Mouse (Mus musculus) brain, adult 2 months (tissue): Measurements from ENCODE around the gene Gna11.
A peak's percentile ranks its signal among the peaks of the same experiment; 100 is the strongest.

Source experiments
- DNase-seq: peaks from one replicate; pipeline ENCODE4 v3.0.0; 2011; ENCODE audit warnings: low read depth, low spot score

Gene Gna11

GRCm38 (mm10) chr10:81543633-81544032 lies 1.4 kb downstream of the Gna11 start:
- no peak for DNase-seq

- DNase-seq, result no peak
Measured at GRCm38 (mm10) chr10:81542727-81543460, 2.1 kb downstream of the Gna11 start.

- DNase-seq, result no peak
Measured at GRCm38 (mm10) chr10:81541803-81542202, 3.2 kb downstream of the Gna11 start.

- DNase-seq, result no peak
Measured at GRCm38 (mm10) chr10:81541363-81541762, 3.6 kb downstream of the Gna11 start.

- DNase-seq, result peak; percentile 72
Measured at GRCm38 (mm10) chr10:81538321-81539048, 6.5 kb downstream of the Gna11 start.

- DNase-seq, result no peak
Measured at GRCm38 (mm10) chr10:81537429-81537828, 7.6 kb downstream of the Gna11 start.

GRCm38 (mm10) chr10:81536734-81537133 lies 8.3 kb downstream of the Gna11 start:
- DNase-seq, result peak; percentile 48

- DNase-seq, result no peak
Measured at GRCm38 (mm10) chr10:81534826-81535225, 10.2 kb downstream of the Gna11 start.

- peak; percentile 61 for DNase-seq
Measured at GRCm38 (mm10) chr10:81526779-81527178, 18.2 kb downstream of the Gna11 start.

- DNase-seq, result no peak
Measured at GRCm38 (mm10) chr10:81525017-81525694, 19.8 kb downstream of the Gna11 start.

- peak; percentile 62 for DNase-seq
Measured at GRCm38 (mm10) chr10:81524051-81524605, 20.9 kb downstream of the Gna11 start, which contains the start of gene Gna15. Gna15 (minus strand) TSS chr10:81524225.

- no peak for DNase-seq
Measured at GRCm38 (mm10) chr10:81523570-81523969, 21.4 kb downstream of the Gna11 start.

- no peak for DNase-seq
Measured at GRCm38 (mm10) chr10:81523142-81523541, 21.8 kb downstream of the Gna11 start.

GRCm38 (mm10) chr10:81519978-81520365 lies 25.0 kb downstream of the Gna11 start:
- no peak for DNase-seq

- DNase-seq, result peak; percentile 42
Measured at GRCm38 (mm10) chr10:81519227-81519977, 25.6 kb downstream of the Gna11 start.

GRCm38 (mm10) chr10:81518546-81518945 lies 26.4 kb downstream of the Gna11 start:
- peak; percentile 73 for DNase-seq

- DNase-seq, result no peak
Measured at GRCm38 (mm10) chr10:81517227-81517626, 27.8 kb downstream of the Gna11 start.

- no peak for DNase-seq
Measured at GRCm38 (mm10) chr10:81513798-81514197, 31.2 kb downstream of the Gna11 start.

GRCm38 (mm10) chr10:81510246-81510810 lies 34.7 kb downstream of the Gna11 start:
- no peak for DNase-seq

- no peak for DNase-seq
Measured at GRCm38 (mm10) chr10:81507691-81508489, 37.1 kb downstream of the Gna11 start.
